Mouse (Mus musculus) lung, postnatal 0 days (tissue): ENCODE results near the gene Cdkal1. TPM values are rescaled to one million over a fixed set of nuclear protein-coding genes. Genes with fewer than 3 reads are reported as not detected.

Experiments
- ATAC-seq: fragments of 200-750 bp; cut with Nextera tagmentation; 2 replicates; pipeline ENCODE4 v1.8.0; 2017; ENCODE audit warnings: moderate library complexity
- DNase-seq: peaks from one replicate; pipeline ENCODE4 v3.0.0-alpha.2; 2016; ENCODE audit warnings: low spot score
- H3K27ac ChIP-seq: fragments of 300-500 bp; sonication (generic); 2 replicates; pipeline ENCODE4 v1.5.1; 2014; ENCODE audit warnings: antibody characterized with exemption, mild to moderate bottlenecking, low read length, mixed read lengths
- H3K27me3 ChIP-seq: fragments of 300-500 bp; sonication (generic); replicated peaks from 2 replicates; pipeline ENCODE4 v1.6.1; 2014; ENCODE audit warnings: low read length, mixed read lengths; ENCODE audit not compliant: insufficient read depth
- H3K36me3 ChIP-seq: fragments of 300-500 bp; sonication (generic); 2 replicates; pipeline ENCODE4 v1.6.1; 2014; ENCODE audit warnings: low read length, mixed read lengths; ENCODE audit not compliant: insufficient read depth
- H3K4me1 ChIP-seq: fragments of 300-500 bp; sonication (generic); 2 replicates; pipeline ENCODE4 v1.6.1; 2014; ENCODE audit warnings: antibody characterized with exemption, low read depth, low read length, mixed read lengths; ENCODE audit not compliant: insufficient read depth
- H3K4me2 ChIP-seq: fragments of 300-500 bp; sonication (generic); replicated peaks from 2 replicates; pipeline ENCODE4 v1.6.1; 2014; ENCODE audit warnings: low read depth, mild to moderate bottlenecking, low read length, moderate library complexity, mixed read lengths
- H3K4me3 ChIP-seq: fragments of 300-500 bp; sonication (generic); 2 replicates; pipeline ENCODE4 v1.5.1; 2014; ENCODE audit warnings: low read depth, low read length
- H3K9ac ChIP-seq: fragments of 300-500 bp; sonication (generic); replicated peaks from 2 replicates; pipeline ENCODE4 v1.6.1; 2014; ENCODE audit warnings: low read depth, mild to moderate bottlenecking
- H3K9me3 ChIP-seq: fragments of 300-500 bp; sonication (generic); 2 replicates; pipeline ENCODE4 v1.6.1; 2016; ENCODE audit warnings: low read length, mixed read lengths
- CTCF ChIP-seq: IDR thresholded peaks from 2 replicates; pipeline ENCODE4 v1.5.1; 2016; ENCODE audit warnings: antibody characterized with exemption, mild to moderate bottlenecking
- EP300 ChIP-seq: IDR thresholded peaks from 2 replicates; pipeline ENCODE4 v1.6.1; 2016; ENCODE audit warnings: antibody characterized with exemption, mild to moderate bottlenecking, control low read depth
- WGBS: fragments of 180-500 bp; shearing (Covaris S2); extraction: QIAGEN DNeasy Blood & Tissue Kit; methylation state at CpG from one replicate; pipeline ENCODE4 v1.1.7; 2014; 5-methylcytosine and 5-hydroxymethylcytosine counted together
- polyA plus RNA-seq: library from polyadenylated mRNA; unstranded; fragments of >200 nt; fragmentation: Nextera tagmentation; extraction: Ambion mirVana; gene quantifications from 2 replicates; pipeline ENCODE4 v1.2.1, GENCODE M21; 2015

The Cdkal1 gene
- polyA plus RNA-seq, 1 experiment from 2014 or later, result 14.7 TPM

DNA sequence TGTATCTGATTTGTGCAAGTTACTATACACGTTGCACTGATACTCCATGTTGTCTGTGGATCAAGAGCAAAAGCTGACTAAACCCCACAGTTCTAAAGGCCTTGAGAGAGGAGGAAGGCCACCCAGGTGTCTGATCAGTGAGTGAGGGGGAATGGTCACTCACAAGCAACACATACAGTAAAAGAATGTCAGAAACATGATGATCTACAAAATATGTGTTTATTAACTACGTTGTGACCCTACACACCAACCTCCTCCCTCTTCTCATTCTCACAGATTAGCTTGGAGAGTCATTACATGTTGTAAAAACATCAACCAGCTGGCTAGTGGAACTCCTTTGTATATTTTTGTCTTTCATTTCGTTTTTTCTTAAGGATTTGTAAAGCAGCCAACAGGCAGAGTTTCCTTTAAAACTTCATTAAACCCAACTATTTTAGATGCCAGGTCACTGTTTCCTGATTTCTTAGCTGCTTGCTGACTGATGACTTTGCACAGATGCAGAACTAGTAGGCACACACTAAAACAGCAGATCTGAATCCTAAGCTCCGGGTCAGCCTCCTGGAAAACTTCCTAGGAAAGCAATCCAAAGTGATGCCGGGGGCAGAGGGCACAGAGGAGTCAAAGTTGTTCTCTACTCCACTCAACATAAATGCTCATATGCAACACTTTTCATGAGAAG lies 157.0 kb downstream of the Cdkal1 start:
- DNase-seq, result peak; percentile 76
- no peaks in the 10 kb centered on the region for H3K4me1 ChIP-seq
- no peak overlapping the region for H3K4me3 ChIP-seq
- no peaks in the 10 kb centered on the region for H3K9me3 ChIP-seq
- ATAC-seq, result peak; percentile 47; the same call in 1 of the 2 replicates
- H3K36me3 ChIP-seq, result no peaks in the 10 kb centered on the region
- H3K27ac ChIP-seq, result no peak overlapping the region
- H3K4me2 ChIP-seq, result no peak overlapping the region
- H3K27me3 ChIP-seq, result no peaks in the 10 kb centered on the region
- no peak for TF ChIP-seq EP300
- no peak for TF ChIP-seq CTCF
- WGBS, result 40% methylated on average over 5 of the region's 5 CpGs
- no peak overlapping the region for H3K9ac ChIP-seq

DNA sequence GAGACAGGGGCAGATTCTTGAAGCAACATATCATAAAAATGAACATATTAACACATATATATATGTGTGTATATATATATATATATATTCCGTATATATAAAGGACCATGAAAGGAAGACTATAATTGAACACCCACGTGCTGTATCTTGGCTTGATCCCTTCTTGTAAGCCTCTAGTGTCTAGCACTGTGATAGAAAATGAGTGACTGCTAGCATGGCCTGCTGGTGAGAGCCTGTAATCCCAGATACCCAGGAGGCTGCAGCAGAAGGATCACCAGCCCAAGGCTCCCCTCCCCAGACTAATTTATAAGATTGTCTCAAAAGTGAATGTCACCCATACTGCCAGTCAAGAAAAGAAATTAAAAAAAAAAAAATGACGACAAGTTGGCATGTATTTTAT lies 158.2 kb downstream of the Cdkal1 start:
- TF ChIP-seq EP300 (no peak), CTCF (no peak)
- 63% methylated on average over 3 of the region's 3 CpGs for WGBS
- Histone ChIP-seq H3K9ac (no peak overlapping the region), H3K4me3 (no peak overlapping the region), H3K36me3 (no peaks in the 10 kb centered on the region), H3K4me1 (no peaks in the 10 kb centered on the region), H3K9me3 (no peaks in the 10 kb centered on the region), H3K27me3 (no peaks in the 10 kb centered on the region), H3K27ac (no peak overlapping the region), H3K4me2 (no peak overlapping the region)
- no peak for ATAC-seq
- no peak for DNase-seq

DNA sequence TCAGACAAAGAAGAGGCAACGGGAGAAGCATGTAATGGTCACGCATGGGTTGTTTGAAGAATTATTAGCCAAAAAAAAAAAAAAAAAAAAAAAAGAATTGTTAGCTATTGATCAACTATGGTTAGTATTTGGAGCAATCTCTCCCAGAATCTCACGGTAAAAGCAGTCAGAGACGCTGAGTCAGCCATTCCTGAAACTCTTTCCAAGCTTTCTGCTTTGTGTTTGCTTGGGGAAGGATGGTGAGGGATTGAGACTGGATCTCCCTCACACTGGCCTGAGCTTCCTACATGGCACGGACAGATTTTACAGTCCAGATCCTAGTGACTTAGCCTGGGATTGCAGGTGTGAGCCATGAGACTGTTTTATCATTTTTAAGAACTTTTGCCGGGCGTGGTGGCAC lies 164.7 kb downstream of the Cdkal1 start:
- Histone ChIP-seq H3K27ac (no peak overlapping the region), H3K36me3 (no peaks in the 10 kb centered on the region), H3K4me1 (no peaks in the 10 kb centered on the region), H3K27me3 (no peaks in the 10 kb centered on the region), H3K9ac (no peak overlapping the region), H3K9me3 (no peaks in the 10 kb centered on the region), H3K4me2 (no peak overlapping the region), H3K4me3 (no peak overlapping the region)
- no peak for DNase-seq
- ATAC-seq, result no peak
- 86% methylated on average over 7 of the region's 7 CpGs for WGBS
- TF ChIP-seq EP300, result no peak
- no peak for TF ChIP-seq CTCF

GRCm38 (mm10) chr13:29688851-29689250 lies 166.6 kb downstream of the Cdkal1 start:
- no peak for ATAC-seq
- TF ChIP-seq CTCF, result no peak
- no peak for TF ChIP-seq EP300
- H3K4me1 ChIP-seq, result no peaks in the 10 kb centered on the region
- DNase-seq, result no peak
- no peak overlapping the region for H3K4me2 ChIP-seq
- H3K4me3 ChIP-seq, result no peak overlapping the region
- no peak overlapping the region for H3K9ac ChIP-seq
- no peak overlapping the region for H3K27ac ChIP-seq
- H3K36me3 ChIP-seq, result no peaks in the 10 kb centered on the region
- 63% methylated on average over 6 of the region's 6 CpGs for WGBS
- H3K9me3 ChIP-seq, result no peaks in the 10 kb centered on the region
- no peaks in the 10 kb centered on the region for H3K27me3 ChIP-seq

- H3K36me3 ChIP-seq, result no peaks in the 10 kb centered on the region
- no peaks in the 10 kb centered on the region for H3K9me3 ChIP-seq
- ATAC-seq (no peak), DNase-seq (no peak)
- TF ChIP-seq CTCF (no peak), EP300 (no peak)
- no peaks in the 10 kb centered on the region for H3K4me1 ChIP-seq
- no peak overlapping the region for H3K4me3 ChIP-seq
- H3K27ac ChIP-seq, result no peak overlapping the region
- H3K9ac ChIP-seq, result no peak overlapping the region
- no peaks in the 10 kb centered on the region for H3K27me3 ChIP-seq
- WGBS, result 65% methylated on average over 7 of the region's 7 CpGs
- no peak overlapping the region for H3K4me2 ChIP-seq
These were observed 167.6 kb downstream of the Cdkal1 start for GRCm38 (mm10) chr13:29687872-29688271.

DNA sequence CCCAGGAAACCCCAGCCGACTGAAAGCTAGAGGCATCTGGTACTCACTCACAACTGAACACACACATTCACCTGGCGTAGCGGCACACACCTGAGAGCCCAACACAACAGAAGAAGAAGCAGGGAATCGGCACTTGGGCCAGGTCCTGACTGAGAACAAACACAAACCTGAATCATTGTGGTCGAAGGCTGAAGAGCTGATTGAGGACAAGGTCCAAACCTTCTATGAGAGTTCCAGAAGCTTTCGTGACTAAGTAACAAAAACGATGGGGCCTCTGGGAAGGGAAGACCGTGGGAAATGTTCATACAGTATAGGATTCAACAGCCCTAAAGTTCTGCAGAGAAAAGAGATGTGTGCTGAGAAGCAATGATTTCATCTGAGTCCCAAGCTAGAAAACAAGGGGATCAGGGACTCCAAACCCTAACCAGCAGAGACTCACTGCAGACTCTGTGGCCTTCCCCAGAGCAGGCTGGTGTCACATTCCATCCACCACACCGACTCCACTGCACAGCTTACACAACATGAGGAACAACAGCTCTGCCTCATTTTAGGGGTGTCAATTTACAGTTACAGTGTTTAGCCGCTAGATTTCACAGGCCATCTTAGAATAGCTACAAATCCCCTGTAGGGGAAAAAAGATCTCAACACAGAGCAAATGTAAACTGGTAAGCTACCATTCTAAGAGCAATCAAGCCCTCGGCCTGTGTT lies 175.8 kb downstream of the Cdkal1 start:
- Histone ChIP-seq H3K4me2 (no peak overlapping the region), H3K4me1 (no peaks in the 10 kb centered on the region), H3K4me3 (no peak overlapping the region), H3K9ac (no peak overlapping the region), H3K27me3 (no peaks in the 10 kb centered on the region), H3K36me3 (no peaks in the 10 kb centered on the region), H3K9me3 (no peaks in the 10 kb centered on the region), H3K27ac (no peak overlapping the region)
- TF ChIP-seq EP300, result no peak
- TF ChIP-seq CTCF, result no peak
- ATAC-seq (no peak), DNase-seq (no peak)
- 76% methylated on average over 11 of the region's 11 CpGs for WGBS
